Mouse (Mus musculus): ENCODE measurements around the gene Plek. TPM values are rescaled to one million over a fixed set of nuclear protein-coding genes. Genes with fewer than 3 reads are reported as not detected.
"Not testable (repeated sequence)": the region's sequence is repeated elsewhere in the genome, so short reads cannot be mapped to it uniquely, and the experiment has no call there.

The Plek gene
- polyA plus RNA-seq, 1 experiment from 2014 or later, result 2.0 TPM

DNA sequence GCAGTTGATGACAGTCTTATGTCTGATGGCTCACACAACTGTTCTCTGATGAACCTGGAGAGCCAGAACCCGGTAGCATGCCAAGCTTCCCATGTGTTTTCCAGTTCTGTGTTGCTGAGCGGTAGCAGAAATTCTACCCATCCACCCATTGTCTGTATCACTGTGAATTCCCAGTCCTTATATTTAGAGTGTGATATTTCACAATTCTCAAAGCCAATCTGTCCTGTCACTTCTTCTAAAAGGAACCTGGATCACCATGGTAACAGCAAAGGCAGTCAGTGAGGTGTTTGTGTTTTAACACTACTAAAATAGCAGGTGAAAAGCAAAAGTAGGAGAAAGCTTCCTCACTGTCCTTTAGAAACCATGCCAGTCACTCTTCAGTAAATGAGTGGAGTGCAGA lies 6.4 kb downstream of the Plek start:
- no peak overlapping the region for H3K27ac ChIP-seq (ENCODE audit: low read depth, low read length)
- no peaks in the 10 kb centered on the region for H3K4me1 ChIP-seq (ENCODE audit: control insufficient read depth, insufficient read depth, low read length)
- no peak overlapping the region for H3K4me2 ChIP-seq (replicated peaks; ENCODE audit: low read depth, low read length)
- no peak overlapping the region for H3K9ac ChIP-seq (ENCODE audit: low read depth, low read length)
- WGBS, result 85% methylated on average over 2 of the region's 2 CpGs
- ATAC-seq (ENCODE audit: low FRiP score, low TSS enrichment), result no peak
- H3K36me3 ChIP-seq (ENCODE audit: control insufficient read depth, insufficient read depth, low read length), result no peaks in the 10 kb centered on the region
- H3K4me3 ChIP-seq (ENCODE audit: low read length), result no peak overlapping the region
- H3K27me3 ChIP-seq (ENCODE audit: control insufficient read depth, insufficient read depth, low read length), result no peaks in the 10 kb centered on the region
- H3K9me3 ChIP-seq (ENCODE audit: control insufficient read depth, low read length), result no peaks in the 10 kb centered on the region

DNA sequence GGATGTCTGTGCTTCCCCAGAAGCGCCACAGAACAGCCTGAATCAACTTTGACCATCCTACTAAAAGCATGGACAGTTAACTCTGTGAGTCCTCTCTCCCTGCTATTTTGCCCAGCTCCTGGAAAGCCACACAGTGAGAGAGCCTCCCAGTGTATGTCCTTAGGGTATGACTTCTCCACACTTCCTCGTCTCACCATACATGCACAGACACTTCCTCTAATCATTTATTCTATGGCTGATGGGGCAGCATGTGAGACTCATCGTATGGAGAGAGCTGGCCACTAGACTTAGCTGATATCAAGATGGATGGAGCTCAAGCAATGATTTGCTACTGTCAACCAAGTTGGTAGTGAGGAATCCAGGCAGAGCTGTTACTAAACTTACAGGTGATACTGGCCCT lies 28.2 kb downstream of the Plek start:
- H3K4me3 ChIP-seq (ENCODE audit: low read length), result no peak overlapping the region
- 92% methylated on average over 3 of the region's 3 CpGs for WGBS
- H3K36me3 ChIP-seq (ENCODE audit: control insufficient read depth, insufficient read depth, low read length), result no peaks in the 10 kb centered on the region
- H3K9ac ChIP-seq (ENCODE audit: low read depth, low read length), result no peak overlapping the region
- no peaks in the 10 kb centered on the region for H3K27me3 ChIP-seq (ENCODE audit: control insufficient read depth, insufficient read depth, low read length)
- no peak overlapping the region for H3K4me2 ChIP-seq (replicated peaks; ENCODE audit: low read depth, low read length)
- H3K4me1 ChIP-seq (ENCODE audit: control insufficient read depth, insufficient read depth, low read length), result no peaks in the 10 kb centered on the region
- no peak for ATAC-seq (ENCODE audit: low FRiP score, low TSS enrichment)
- no peaks in the 10 kb centered on the region for H3K9me3 ChIP-seq (ENCODE audit: control insufficient read depth, low read length)
- H3K27ac ChIP-seq (ENCODE audit: low read depth, low read length), result no peak overlapping the region

DNA sequence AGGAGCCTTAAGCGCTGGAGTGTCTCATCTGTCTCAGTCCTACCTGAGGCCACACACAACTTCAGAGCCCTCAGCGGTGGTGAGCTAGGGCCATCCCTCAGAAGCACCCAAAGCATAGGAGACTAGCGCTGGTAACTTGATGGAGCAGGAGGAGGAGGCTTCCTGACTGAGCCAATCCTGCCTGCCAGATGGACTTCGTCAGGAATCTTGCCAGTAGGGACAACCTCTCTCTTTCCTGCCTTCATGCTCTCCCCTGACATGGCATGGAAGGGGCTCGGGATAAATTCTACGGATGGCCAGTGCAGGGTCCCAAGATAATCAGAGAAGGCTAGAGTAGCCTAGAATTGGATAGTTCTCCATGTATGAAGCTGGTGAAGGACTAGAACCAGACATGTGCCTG lies 29.0 kb downstream of the Plek start:
- 73% methylated on average over 6 of the region's 6 CpGs for WGBS
- no peak for ATAC-seq (ENCODE audit: low FRiP score, low TSS enrichment)
- H3K27ac ChIP-seq (ENCODE audit: low read depth, low read length), result no peak overlapping the region
- H3K4me1 ChIP-seq (ENCODE audit: control insufficient read depth, insufficient read depth, low read length), result no peaks in the 10 kb centered on the region
- H3K9me3 ChIP-seq (ENCODE audit: control insufficient read depth, low read length), result peaks cover 4% of the 10 kb centered on the region; the same call in 1 of the 2 replicates
- H3K36me3 ChIP-seq (ENCODE audit: control insufficient read depth, insufficient read depth, low read length), result no peaks in the 10 kb centered on the region
- H3K4me3 ChIP-seq (ENCODE audit: low read length), result no peak overlapping the region
- H3K9ac ChIP-seq (ENCODE audit: low read depth, low read length), result no peak overlapping the region
- H3K27me3 ChIP-seq (ENCODE audit: control insufficient read depth, insufficient read depth, low read length), result no peaks in the 10 kb centered on the region
- no peak overlapping the region for H3K4me2 ChIP-seq (replicated peaks; ENCODE audit: low read depth, low read length)

DNA sequence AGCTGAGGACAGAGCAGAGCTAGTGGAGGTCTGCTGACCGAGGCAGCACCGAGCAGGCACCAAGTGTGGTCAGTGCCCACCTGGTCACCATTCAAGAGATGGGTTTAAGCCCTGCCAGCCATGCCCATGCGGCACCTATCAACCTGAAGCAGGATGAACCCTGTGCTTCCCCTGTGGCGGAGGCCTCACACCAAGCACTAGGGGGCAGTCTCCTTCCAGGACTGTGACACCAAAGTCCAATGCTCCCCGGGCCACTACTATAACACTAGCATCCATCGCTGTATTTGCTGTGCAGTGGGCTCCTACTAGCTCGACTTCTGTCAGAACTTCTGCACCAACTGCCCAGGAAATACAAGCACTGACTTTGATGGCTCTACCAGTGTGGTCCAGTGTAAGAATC lies 32.9 kb downstream of the Plek start:
- 89% methylated on average over 7 of the region's 7 CpGs for WGBS
- H3K9ac ChIP-seq (ENCODE audit: low read depth, low read length), result no peak overlapping the region
- H3K4me1 ChIP-seq (ENCODE audit: control insufficient read depth, insufficient read depth, low read length), result no peaks in the 10 kb centered on the region
- H3K36me3 ChIP-seq (ENCODE audit: control insufficient read depth, insufficient read depth, low read length), result no peaks in the 10 kb centered on the region
- no peak overlapping the region for H3K4me2 ChIP-seq (replicated peaks; ENCODE audit: low read depth, low read length)
- peaks cover 6% of the 10 kb centered on the region; the same call in 1 of the 2 replicates for H3K9me3 ChIP-seq (ENCODE audit: control insufficient read depth, low read length)
- H3K27ac ChIP-seq (ENCODE audit: low read depth, low read length), result no peak overlapping the region
- no peak for ATAC-seq (ENCODE audit: low FRiP score, low TSS enrichment)
- no peaks in the 10 kb centered on the region for H3K27me3 ChIP-seq (ENCODE audit: control insufficient read depth, insufficient read depth, low read length)
- no peak overlapping the region for H3K4me3 ChIP-seq (ENCODE audit: low read length)

DNA sequence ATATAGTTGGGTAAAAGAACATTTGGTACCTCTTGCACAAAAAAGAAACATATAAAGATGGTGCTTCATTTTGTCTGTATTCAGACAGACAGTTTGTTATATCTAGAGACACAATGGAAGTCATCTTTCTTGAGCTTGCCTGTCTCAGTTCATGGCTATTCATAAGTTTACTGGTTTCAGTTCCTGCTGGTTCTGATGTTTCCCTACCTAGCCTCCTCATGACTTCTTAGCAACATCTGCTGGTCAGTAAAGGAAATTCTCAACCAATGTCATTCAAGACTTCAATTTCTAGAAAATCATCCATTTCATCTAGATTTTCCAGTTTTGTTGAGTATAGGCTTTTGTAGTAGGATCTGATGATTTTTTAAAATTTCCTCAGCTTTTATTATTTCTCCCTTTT lies 39.2 kb downstream of the Plek start:
- no peak overlapping the region for H3K4me3 ChIP-seq (ENCODE audit: low read length)
- no peaks in the 10 kb centered on the region for H3K4me1 ChIP-seq (ENCODE audit: control insufficient read depth, insufficient read depth, low read length)

DNA sequence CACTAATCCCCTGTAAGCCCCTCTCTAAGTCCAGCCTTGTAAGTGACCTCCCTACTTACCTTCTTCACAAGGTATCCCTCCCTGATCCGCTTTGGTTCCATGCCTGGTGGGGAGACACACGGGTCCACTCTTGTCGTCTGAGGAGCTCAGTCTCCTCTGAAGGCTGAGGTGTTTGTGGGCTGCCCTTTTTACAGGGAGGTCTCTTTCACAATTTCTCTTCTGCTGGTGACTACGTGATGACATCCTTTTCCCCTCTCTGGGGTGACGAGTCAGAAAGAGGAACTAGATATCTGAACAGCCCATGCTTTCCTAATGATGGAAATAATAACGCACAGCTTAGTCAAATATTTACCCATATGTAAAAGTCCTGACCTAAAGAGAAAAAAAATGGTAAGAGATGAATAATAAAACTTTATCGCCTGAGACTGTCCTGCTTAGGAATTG lies 43.7 kb downstream of the Plek start:
- H3K27me3 ChIP-seq (ENCODE audit: control insufficient read depth, insufficient read depth, low read length), result no peaks in the 10 kb centered on the region
- no peaks in the 10 kb centered on the region for H3K36me3 ChIP-seq (ENCODE audit: control insufficient read depth, insufficient read depth, low read length)
- no peaks in the 10 kb centered on the region for H3K9me3 ChIP-seq (ENCODE audit: control insufficient read depth, low read length)
- no peak overlapping the region for H3K4me2 ChIP-seq (replicated peaks; ENCODE audit: low read depth, low read length)
- no peak overlapping the region for H3K9ac ChIP-seq (ENCODE audit: low read depth, low read length)
- no peak overlapping the region for H3K4me3 ChIP-seq (ENCODE audit: low read length)
- no peak overlapping the region for H3K27ac ChIP-seq (ENCODE audit: low read depth, low read length)
- 79% methylated on average over 7 of the region's 7 CpGs for WGBS
- no peak for ATAC-seq (ENCODE audit: low FRiP score, low TSS enrichment)
- no peaks in the 10 kb centered on the region for H3K4me1 ChIP-seq (ENCODE audit: control insufficient read depth, insufficient read depth, low read length)

More for the DNA sequence above, 39.2 kb downstream of the Plek start:
- H3K27me3 ChIP-seq (ENCODE audit: control insufficient read depth, insufficient read depth, low read length), result no peaks in the 10 kb centered on the region
- H3K36me3 ChIP-seq (ENCODE audit: control insufficient read depth, insufficient read depth, low read length), result no peaks in the 10 kb centered on the region
- no peak overlapping the region for H3K9ac ChIP-seq (ENCODE audit: low read depth, low read length)
- H3K27ac ChIP-seq (ENCODE audit: low read depth, low read length), result no peak overlapping the region
- ATAC-seq (ENCODE audit: low FRiP score, low TSS enrichment), result no peak
- no peak overlapping the region for H3K4me2 ChIP-seq (replicated peaks; ENCODE audit: low read depth, low read length)
- 0 out of 2 replicates have a peak, but pooled peaks cover 3% of the 10 kb centered on the region for H3K9me3 ChIP-seq (ENCODE audit: control insufficient read depth, low read length)

DNA sequence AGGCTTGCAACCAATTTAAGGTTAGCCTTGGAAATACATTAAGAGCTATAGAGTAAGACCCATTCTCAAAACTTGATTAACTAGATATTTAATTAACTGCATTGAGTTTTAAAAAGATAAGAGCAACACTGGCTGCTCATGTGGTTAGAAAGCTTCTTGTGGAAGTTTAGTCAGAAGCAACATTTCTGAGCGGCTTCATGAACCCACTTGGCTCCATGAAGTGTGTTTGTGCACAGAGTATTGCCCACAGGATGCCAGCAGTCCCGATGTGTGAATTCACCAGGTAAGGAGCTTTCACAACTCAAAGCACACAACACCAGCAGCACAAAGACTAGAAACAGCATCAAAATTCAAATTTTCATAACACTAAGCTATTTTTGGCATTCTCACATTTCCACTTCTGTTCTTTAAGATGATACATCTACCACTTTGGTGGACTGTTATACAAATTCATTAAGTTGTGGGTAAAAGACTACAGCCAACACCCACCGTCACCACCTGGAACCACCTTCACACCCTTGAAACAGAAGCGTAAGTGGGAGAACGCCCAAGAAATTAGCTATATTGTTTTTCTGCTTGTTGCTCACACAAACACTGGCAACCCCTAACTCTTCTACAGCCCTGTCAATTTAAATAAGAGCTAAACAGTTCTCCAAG lies 44.5 kb downstream of the Plek start:
- Histone ChIP-seq H3K9ac (ENCODE audit: low read depth, low read length) (no peak overlapping the region), H3K9me3 (ENCODE audit: control insufficient read depth, low read length) (no peaks in the 10 kb centered on the region), H3K4me1 (ENCODE audit: control insufficient read depth, insufficient read depth, low read length) (no peaks in the 10 kb centered on the region), H3K4me2 (replicated peaks; ENCODE audit: low read depth, low read length) (no peak overlapping the region), H3K36me3 (ENCODE audit: control insufficient read depth, insufficient read depth, low read length) (no peaks in the 10 kb centered on the region), H3K27ac (ENCODE audit: low read depth, low read length) (no peak overlapping the region), H3K4me3 (ENCODE audit: low read length) (no peak overlapping the region), H3K27me3 (ENCODE audit: control insufficient read depth, insufficient read depth, low read length) (no peaks in the 10 kb centered on the region)
- WGBS, result 91% methylated on average over 5 of the region's 5 CpGs
- ATAC-seq (ENCODE audit: low FRiP score, low TSS enrichment), result no peak

DNA sequence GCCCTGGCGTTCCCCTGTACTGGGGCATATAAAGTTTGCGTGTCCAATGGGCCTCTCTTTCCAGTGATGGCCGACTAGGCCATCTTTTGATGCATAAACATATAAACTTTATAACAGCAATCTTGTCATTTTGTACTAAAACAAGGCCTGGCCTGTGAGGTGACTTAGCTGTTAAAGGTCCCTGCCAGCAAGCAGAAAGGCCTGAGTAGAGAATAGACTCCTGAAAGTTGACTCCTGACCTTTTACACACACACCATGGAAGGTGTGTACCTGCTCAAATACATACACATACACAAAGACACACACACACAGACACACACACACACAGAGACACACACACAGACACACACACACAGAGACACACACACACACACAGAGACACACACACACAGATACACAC lies 45.7 kb downstream of the Plek start:
- not testable (repeated sequence) for H3K9me3 ChIP-seq (ENCODE audit: control insufficient read depth, low read length); H3K9ac ChIP-seq (ENCODE audit: low read depth, low read length); H3K4me2 ChIP-seq (replicated peaks; ENCODE audit: low read depth, low read length); H3K27me3 ChIP-seq (ENCODE audit: control insufficient read depth, insufficient read depth, low read length); H3K27ac ChIP-seq (ENCODE audit: low read depth, low read length); H3K4me1 ChIP-seq (ENCODE audit: control insufficient read depth, insufficient read depth, low read length); ATAC-seq (ENCODE audit: low FRiP score, low TSS enrichment); H3K4me3 ChIP-seq (ENCODE audit: low read length); H3K36me3 ChIP-seq (ENCODE audit: control insufficient read depth, insufficient read depth, low read length)
- 79% methylated on average over 2 of the region's 3 CpGs for WGBS

DNA sequence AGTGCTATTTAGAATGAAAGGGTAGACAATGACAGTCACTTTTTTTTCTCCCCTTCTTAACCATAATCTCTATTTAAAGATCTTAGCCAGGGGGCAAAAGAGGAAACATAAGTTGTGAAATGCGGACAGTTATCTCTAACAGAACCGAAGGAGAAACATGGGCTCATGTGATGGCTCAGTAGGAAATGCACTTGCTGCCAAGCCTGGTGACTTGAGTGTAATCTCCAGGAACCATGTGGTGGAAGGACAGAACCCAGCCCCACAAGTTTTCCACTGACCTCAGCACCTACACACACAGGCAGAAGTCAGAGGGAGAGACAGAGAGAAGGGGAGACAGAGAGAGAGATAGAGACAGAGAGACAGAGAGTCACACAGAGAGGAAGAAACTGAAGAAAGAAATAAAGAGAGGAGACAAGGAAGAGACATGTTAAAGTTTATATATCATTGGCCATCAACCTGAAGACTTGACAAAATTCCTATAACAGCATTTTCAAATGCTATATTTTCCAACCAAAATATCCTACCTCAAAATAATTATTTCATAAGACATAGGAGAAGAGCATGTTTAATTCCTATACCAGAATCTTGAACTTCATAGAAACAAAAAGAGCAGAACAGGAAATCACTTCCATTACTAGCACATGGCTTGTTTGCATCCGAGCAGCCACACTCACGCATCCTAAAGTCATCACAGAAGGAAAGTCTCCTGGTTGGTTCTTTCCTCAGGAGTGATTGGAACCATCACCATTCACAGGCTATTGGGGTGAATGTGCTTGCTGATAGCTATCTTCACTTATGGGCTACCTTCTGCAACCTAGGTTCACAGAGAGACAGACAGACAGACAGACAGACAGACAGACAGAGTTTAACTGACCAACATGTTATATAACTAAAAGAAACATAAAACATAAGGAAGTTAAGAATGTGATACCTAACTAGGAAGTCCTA lies 47.0 kb downstream of the Plek start:
- WGBS, result 87% methylated on average over 4 of the region's 4 CpGs
- ATAC-seq (ENCODE audit: low FRiP score, low TSS enrichment), result no peak
- no peaks in the 10 kb centered on the region for H3K27me3 ChIP-seq (ENCODE audit: control insufficient read depth, insufficient read depth, low read length)

More for the DNA sequence above, 47.0 kb downstream of the Plek start:
- H3K36me3 ChIP-seq (ENCODE audit: control insufficient read depth, insufficient read depth, low read length), result no peaks in the 10 kb centered on the region
- H3K9me3 ChIP-seq (ENCODE audit: control insufficient read depth, low read length), result no peaks in the 10 kb centered on the region
- no peak overlapping the region for H3K4me3 ChIP-seq (ENCODE audit: low read length)
- H3K4me1 ChIP-seq (ENCODE audit: control insufficient read depth, insufficient read depth, low read length), result no peaks in the 10 kb centered on the region
- no peak overlapping the region for H3K27ac ChIP-seq (ENCODE audit: low read depth, low read length)
- no peak overlapping the region for H3K4me2 ChIP-seq (replicated peaks; ENCODE audit: low read depth, low read length)
- H3K9ac ChIP-seq (ENCODE audit: low read depth, low read length), result no peak overlapping the region
